Mouse (Mus musculus) lung, postnatal 0 days (tissue): ENCODE data around the gene Ttll11.

Experiments
- CTCF ChIP-seq: IDR thresholded peaks from 2 replicates; pipeline ENCODE4 v1.5.1; 2016; ENCODE audit warnings: antibody characterized with exemption, mild to moderate bottlenecking
- EP300 ChIP-seq: IDR thresholded peaks from 2 replicates; pipeline ENCODE4 v1.6.1; 2016; ENCODE audit warnings: antibody characterized with exemption, mild to moderate bottlenecking, control low read depth

DNA sequence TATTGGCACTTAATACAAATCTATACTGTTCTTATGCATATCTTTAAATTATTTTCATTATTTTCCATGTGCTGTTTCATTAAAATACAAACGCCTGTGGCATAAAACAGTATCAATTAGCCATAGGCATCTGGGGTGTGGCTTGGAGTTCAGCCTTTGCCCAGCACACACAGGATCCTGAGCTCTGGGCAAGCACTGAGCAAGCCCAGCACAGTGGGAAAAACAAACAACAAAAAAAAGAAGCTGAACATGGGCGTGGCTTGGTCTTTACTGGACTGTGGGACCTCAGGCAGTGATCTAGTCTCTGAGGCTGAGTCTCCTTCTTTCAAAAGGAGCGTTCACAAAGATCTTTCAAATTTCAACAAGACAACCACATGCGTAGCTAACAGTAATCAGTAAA lies 116.4 kb downstream of the Ttll11 start:
- TF ChIP-seq EP300, result no peak
- TF ChIP-seq CTCF, result no peak
